Mouse (Mus musculus): ENCODE measurements at regions not wholly inside any gene's neighbourhood (a gene's known extent, or its start where the extent isn't known, plus 50 kb on each side); places are given as distances from the start of the nearest gene placed in this dataset.

DNA sequence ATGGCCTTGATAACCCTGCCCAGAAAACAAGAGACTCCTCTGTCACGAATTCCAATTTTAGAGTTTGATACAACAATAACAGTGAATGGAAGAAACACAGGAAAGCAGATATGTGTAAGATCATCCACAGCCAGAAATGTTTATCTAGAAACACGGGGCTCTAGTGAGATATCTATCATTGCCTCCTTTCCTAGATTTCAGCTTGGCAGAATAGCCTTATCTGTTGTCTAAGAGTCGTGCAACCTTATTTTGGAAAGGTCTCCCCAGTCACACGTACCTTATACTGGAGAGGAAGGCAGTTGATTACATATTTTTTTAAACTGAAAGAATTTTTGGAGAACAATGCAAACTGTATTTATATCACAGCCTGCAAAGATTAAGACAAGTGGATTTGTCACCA is 61.6 kb downstream of the Gm10295 start:
- DNase-seq (ENCODE audit: low spot score), result no peak

DNA sequence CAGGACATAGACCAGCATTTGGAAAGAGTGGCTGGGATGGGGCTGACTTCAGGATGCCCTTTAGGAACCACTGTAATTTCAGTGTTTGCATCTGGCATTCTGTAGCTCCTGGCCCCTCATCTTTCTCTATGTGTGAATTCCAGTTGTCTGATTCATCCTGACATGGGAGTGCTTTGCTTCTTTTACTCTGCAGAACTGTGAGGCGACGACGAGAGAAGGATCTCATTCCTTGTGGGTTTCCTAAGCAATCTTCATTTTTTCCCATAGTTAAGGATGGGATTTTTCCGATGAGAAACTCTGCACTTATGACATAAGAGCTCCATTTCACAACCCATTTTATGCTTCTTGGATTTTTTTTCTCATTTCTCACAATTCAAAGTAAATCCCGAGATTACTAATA is 62.0 kb downstream of the Gm10295 start:
- no peak for DNase-seq (ENCODE audit: low spot score)

DNA sequence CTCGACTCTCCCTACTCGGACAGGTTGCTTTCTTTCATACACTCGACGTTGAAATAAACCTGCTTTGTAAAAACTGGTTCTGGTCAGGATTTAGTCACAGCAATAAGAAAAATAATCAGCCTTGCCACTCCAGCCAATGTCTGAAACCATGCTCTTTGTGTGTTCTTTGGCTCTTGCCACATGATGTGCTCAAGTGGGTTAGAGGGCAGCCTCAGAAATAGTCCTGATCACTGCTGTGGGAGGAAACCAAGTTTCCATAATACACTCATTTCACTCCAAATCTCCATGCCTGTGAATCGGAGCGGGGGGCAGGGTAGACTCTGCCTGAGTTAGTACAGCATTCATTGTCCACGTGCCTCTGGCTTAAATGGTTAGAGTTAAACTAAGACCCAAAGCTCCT is 63.8 kb downstream of the Gm10295 start:
- DNase-seq (ENCODE audit: low spot score), result no peak

GRCm38 (mm10) chr7:71284246-71284645 is 67.0 kb downstream of the Gm10295 start:
- DNase-seq (ENCODE audit: low spot score), result no peak

- DNase-seq (ENCODE audit: low spot score), result no peak
Measured at GRCm38 (mm10) chr7:71283419-71283818, 67.9 kb downstream of the Gm10295 start.

- no peak for DNase-seq (ENCODE audit: low spot score)
Measured at GRCm38 (mm10) chr7:71266101-71266500, 85.2 kb downstream of the Gm10295 start.

GRCm38 (mm10) chr7:71264115-71264514 is 87.2 kb downstream of the Gm10295 start:
- DNase-seq (ENCODE audit: low spot score), result no peak

DNA sequence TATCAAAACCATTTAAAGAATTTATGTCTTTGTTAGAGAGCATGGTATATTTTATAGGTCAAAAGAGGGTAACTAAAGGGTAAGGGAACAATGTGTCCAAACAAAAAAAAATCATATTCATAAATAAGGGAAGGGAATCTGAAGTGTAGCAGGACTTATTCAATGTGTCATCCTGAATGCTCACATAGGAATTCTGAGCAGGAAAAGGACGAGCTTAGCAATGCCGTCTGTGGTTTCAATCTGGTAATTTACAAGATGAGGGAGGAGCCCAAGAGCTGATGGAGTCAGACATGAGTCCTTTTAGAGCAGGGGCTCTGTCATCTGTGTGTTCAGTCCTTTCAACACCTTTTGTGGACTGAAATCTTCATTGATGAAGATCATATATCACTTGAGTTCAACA is 101.6 kb downstream of the Gm10295 start:
- no peak for DNase-seq (ENCODE audit: low spot score)

- DNase-seq (ENCODE audit: low spot score), result no peak
Measured at GRCm38 (mm10) chr7:71249216-71249615, 102.1 kb downstream of the Gm10295 start.

GRCm38 (mm10) chr7:71247922-71248321 is 103.4 kb downstream of the Gm10295 start:
- DNase-seq (ENCODE audit: low spot score), result no peak

DNA sequence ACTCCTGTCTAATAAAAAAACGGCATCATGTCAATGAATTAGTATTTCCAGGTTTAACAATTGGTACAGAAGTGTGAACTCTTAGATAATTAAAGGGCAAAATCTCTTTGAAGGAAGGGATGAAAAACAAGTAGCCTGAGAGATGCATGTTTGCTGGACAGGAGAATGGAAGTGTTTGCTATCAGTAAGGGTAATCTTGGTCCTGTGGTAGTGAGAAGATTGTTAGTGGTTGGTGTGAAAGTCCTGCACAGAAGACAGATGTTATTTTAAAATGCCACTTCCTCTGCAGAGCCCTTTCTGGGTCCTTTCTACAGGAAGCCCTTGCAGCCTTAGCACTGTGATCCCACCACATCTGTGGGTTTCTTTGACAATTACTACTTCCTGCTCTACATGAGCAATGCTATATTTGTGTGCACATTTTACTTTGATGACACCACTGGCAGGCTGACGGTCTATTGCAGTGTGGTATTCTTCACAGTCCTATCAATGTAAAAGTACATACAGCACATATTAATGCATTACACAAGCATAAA is 108.8 kb downstream of the Gm10295 start:
- no peak for DNase-seq (ENCODE audit: low spot score)

DNA sequence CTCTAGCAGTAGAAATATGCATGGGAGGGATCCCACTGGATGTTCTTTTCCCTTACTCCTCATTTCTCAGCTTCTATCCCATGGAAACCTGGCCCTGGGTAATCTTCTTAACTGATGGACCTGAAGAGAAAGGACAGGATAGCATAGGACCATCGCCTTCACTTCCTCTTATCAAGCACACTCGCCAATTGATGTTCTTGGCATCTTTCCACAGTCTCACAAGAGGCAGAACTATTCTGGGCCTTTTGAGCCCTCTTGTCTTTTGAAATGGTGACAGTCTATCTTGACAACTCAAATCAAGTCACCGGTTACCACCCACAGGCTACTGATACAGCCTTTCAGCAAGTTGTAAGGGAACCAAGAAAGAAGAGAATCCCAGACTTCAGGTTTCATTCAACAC is 112.1 kb downstream of the Gm10295 start:
- no peak for DNase-seq (ENCODE audit: low spot score)

DNA sequence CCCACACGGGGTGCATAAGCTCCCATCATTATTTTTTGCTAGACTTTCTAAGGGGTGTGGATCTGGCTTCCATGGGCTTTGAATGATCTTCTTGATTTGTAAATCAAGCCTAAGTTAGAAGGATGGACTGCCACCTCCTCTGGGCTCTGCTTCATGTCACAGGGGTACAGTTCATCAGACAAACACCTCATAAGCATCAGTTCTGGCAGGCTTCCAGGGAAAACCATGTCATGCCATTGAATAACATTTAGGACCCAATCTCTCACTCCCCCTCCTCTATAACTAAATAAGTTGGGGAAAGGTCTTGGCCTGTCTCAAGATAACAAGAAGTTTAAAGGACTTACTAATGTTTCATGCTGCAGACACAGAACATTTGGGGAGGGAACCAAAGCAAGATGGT is 115.0 kb downstream of the Gm10295 start:
- DNase-seq (ENCODE audit: low spot score), result no peak

- no peak for DNase-seq (ENCODE audit: low spot score)
Measured at GRCm38 (mm10) chr7:71234176-71234769, 117.0 kb downstream of the Gm10295 start.

GRCm38 (mm10) chr7:71232821-71233815 is 118.2 kb downstream of the Gm10295 start:
- no peak for DNase-seq (ENCODE audit: low spot score)

DNA sequence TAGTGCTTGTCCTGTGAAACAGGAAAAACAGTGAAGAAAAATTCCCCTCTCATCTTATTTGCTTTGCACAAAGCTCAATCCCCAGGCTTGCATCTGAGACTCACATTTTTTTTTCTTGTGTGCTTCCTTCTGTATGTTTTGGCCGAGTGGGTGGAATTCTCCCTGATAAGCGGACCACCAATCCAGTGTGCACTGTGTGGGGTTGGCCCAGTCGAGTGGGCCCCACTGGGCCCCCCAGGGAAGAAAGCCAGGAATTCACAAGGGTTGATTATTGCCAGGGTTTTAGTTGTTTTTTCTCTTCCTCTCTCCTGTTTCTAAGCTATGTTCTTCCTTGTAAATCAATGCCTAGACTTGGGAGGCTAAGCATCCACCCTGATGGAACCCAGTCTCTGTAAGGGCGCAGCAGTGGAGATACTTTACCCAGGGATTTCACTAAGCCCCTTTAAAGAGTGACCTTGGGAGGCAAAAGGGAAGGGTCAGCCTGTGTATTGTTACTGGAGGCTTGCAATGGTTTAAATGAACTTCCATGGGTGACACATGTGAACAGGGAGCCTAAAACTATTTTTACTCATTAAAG is 120.3 kb downstream of the Gm10295 start:
- DNase-seq (ENCODE audit: low spot score), result no peak

DNA sequence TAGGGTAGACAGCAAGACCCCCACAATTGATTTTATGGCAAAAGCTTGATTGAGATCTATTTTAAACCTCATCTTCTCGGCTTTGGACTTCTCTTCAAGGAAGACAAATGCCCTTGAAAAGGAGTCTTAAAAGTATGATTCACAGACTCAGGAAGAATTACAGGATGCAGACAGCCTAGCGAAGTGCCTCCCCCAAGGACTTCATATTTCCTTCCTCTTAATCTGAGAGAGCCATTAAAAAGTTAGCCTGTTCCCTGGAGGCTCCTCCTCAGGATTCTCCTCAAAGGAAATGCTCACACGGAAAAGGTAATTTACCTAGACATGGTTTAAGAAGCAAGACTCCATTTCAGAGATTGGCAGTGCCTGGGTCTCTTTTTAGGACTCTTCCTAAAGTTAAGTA is 122.1 kb downstream of the Gm10295 start:
- no peak for DNase-seq (ENCODE audit: low spot score)

GRCm38 (mm10) chr7:71224320-71224865 is 126.9 kb downstream of the Gm10295 start:
- no peak for DNase-seq (ENCODE audit: low spot score)

DNA sequence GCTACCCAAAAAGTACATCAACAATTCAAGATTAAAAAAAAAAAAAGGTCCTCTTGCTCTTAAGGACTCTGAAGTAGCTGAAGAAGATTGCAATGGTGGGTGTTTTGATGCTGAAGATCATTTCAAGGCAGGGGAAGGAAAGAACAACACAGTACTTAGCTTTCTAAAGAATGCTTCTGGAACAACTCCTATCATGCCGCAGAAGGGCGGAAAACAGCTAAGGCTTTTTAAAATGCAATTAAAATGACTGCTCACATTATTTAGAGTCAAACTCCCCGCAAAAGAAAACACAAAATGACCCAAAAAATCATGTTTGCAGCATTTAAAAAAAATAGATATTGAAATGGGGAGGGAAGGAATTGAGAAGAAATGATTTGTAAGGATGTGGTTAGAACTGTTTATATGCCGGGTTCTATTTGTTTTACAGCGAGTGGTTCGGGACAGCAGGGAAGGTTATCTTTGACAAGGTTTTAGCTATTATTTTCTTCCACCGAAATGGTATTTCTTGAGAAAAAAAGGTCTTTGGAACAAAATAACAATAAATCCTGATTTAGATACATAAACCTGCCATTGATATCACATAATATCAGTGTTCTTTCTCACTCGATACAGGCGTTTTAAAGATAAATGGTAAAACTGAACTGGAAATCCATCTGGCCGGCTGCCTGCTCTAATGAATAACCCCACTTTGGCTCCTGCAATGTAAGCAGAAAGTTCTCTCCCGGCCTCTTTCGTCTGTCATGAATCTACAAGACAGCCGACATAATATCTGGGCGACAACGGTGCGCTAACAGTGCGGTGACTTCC is 127.6 kb downstream of the Gm10295 start:
- DNase-seq (ENCODE audit: low spot score), result no peak

DNA sequence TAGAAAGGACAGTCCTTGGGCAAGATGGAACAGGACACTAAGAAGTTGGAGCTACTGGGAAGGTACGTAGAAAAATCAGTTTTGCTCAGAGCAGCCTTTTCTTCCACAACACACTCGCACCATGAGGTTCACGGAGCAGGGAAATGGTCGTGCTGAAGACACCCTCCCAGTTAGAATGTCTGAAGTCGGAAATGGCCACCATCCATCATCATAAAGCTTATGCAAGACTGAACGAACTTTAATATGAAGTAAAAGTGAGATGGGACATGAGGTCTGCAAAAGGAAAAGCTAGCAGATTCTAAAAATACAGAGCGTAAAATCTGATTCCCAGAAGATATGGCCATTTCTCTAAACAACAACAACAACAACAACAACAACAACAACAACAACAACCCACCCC is 133.9 kb downstream of the Gm10295 start:
- no peak for DNase-seq (ENCODE audit: low spot score)

DNA sequence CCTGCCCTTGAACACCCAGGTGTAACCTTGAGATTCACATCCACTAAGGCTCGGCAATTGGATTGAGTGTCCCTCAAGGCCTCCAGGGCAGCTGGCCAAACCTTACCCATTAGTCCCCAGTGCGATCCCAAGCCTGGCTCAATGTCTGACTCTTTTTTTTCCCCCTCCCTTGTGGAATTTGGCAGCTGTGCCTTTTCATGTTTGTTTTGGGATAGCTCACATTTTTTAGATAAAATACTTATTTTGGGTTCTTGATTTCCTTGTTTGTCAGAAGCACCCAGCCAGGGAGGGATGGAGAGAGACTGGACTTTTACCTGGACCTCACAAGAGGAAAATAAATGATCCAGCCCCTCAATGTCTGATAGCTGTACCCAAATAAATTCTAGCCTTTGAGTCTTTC is 134.5 kb downstream of the Gm10295 start:
- DNase-seq (ENCODE audit: low spot score), result no peak

Data from embryo, embryonic 10 days (tissue).